Mouse (Mus musculus) megakaryocyte, adult 5-6 weeks (primary cell): ENCODE results near the gene Zfp462. TPM values are rescaled to one million over a fixed set of nuclear protein-coding genes. Genes with fewer than 3 reads are reported as not detected.
"Not testable (repeated sequence)": the region's sequence is repeated elsewhere in the genome, so short reads cannot be mapped to it uniquely, and the experiment has no call there.

Experiments
- ATAC-seq: 2 replicates; pipeline ENCODE4 v1.8.0; 2016; ENCODE audit warnings: mild to moderate bottlenecking, inconsistent platforms; ENCODE audit not compliant: poor library complexity, severe bottlenecking
- total RNA-seq, 2 experiments: library from RNA; stranded (forward) in 1 of 2; stranded (reverse) in 1 of 2; fragments of 153-499, 151-499 nt in 1 of 2; fragments of 221-1000, 200-1000 nt in 1 of 2; gene quantifications; 2 replicates each; pipeline versions ENCODE4 v1.2.3 to v1.2.4; 2015 to 2017

The Zfp462 gene
- total RNA-seq, 2 experiments from 2014 or later = 0.04 TPM; not detected in 1

GRCm38 (mm10) chr4:54991973-54992372 is 47.1 kb downstream of the Zfp462 start:
- ATAC-seq = no peak

GRCm38 (mm10) chr4:54993001-54993400 is 48.2 kb downstream of the Zfp462 start:
- ATAC-seq = not testable (repeated sequence)

GRCm38 (mm10) chr4:54995258-54995657 is 50.4 kb downstream of the Zfp462 start:
- no peak for ATAC-seq

GRCm38 (mm10) chr4:54996064-54996463 is 51.2 kb downstream of the Zfp462 start:
- ATAC-seq = no peak

GRCm38 (mm10) chr4:54998146-54998841 is 53.4 kb downstream of the Zfp462 start:
- no peak for ATAC-seq

GRCm38 (mm10) chr4:54999556-54999955 is 54.7 kb downstream of the Zfp462 start:
- no peak for ATAC-seq

GRCm38 (mm10) chr4:55001386-55001785 is 56.5 kb downstream of the Zfp462 start:
- no peak for ATAC-seq

GRCm38 (mm10) chr4:55003128-55003527 is 58.3 kb downstream of the Zfp462 start:
- no peak for ATAC-seq

GRCm38 (mm10) chr4:55005066-55005465 is 60.2 kb downstream of the Zfp462 start:
- ATAC-seq = no peak

- ATAC-seq = no peak
These were observed 60.7 kb downstream of the Zfp462 start for GRCm38 (mm10) chr4:55005521-55005969.

- ATAC-seq = no peak
These were observed 61.2 kb downstream of the Zfp462 start for GRCm38 (mm10) chr4:55006024-55006423.

GRCm38 (mm10) chr4:55008616-55009015 is 63.8 kb downstream of the Zfp462 start:
- ATAC-seq = no peak

- no peak for ATAC-seq
These were observed 66.5 kb downstream of the Zfp462 start for GRCm38 (mm10) chr4:55011391-55011790.

GRCm38 (mm10) chr4:55013563-55014248 is 68.9 kb downstream of the Zfp462 start:
- ATAC-seq = no peak

GRCm38 (mm10) chr4:55014731-55015463 is 70.0 kb downstream of the Zfp462 start:
- no peak for ATAC-seq

- no peak for ATAC-seq
These were observed 70.7 kb downstream of the Zfp462 start for GRCm38 (mm10) chr4:55015517-55015916.

- ATAC-seq = no peak
These were observed 81.3 kb downstream of the Zfp462 start for GRCm38 (mm10) chr4:55026109-55026646.

GRCm38 (mm10) chr4:55030401-55030800 is 85.6 kb downstream of the Zfp462 start:
- ATAC-seq = no peak

- ATAC-seq = no peak
These were observed 87.6 kb downstream of the Zfp462 start for GRCm38 (mm10) chr4:55032317-55032930.

- ATAC-seq = no peak
These were observed 88.6 kb downstream of the Zfp462 start for GRCm38 (mm10) chr4:55033452-55033851.

- ATAC-seq = no peak
These were observed 93.3 kb downstream of the Zfp462 start for GRCm38 (mm10) chr4:55038139-55038538.
